Mouse (Mus musculus) small intestine, adult 2 months (tissue): ENCODE data around the gene Bmpr1b.

Experiments
- CTCF ChIP-seq: fragments of 200-500 bp; IDR thresholded peaks from 2 replicates; pipeline ENCODE4 v1.5.1; 2012; ENCODE audit warnings: low read depth, mild to moderate bottlenecking, control low read depth, inconsistent platforms, low read length, moderate library complexity, mixed read lengths; ENCODE audit not compliant: insufficient replicate concordance, insufficient read length; ENCODE audit errors: extremely low read depth
- POLR2A ChIP-seq: fragments of 200-500 bp; IDR thresholded peaks from 2 replicates; pipeline ENCODE4 v1.6.1; 2012; ENCODE audit warnings: low read depth, mild to moderate bottlenecking, control low read depth, inconsistent platforms, low read length, moderate library complexity

DNA sequence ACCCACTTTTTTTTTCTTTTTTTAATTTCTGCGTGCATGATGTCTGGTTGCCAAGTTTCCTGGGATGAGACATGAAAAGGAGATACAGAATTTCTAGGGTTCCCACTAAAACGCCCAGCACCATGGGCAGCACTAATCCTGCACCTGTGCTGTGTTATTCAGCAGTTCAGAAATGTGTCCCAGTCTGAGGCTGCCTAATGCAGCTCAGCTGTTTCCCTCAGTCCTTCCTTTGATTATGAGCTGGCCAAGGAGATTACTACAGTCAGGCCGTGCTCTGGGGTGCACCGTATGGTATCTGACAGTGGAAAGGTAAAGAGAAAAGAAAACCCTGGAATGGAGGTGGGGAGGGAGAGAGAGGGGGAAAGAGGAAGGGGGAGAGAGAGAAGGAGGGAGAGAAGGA lies 278.6 kb downstream of the Bmpr1b start:
- TF ChIP-seq CTCF, result no peak
- TF ChIP-seq POLR2A, result no peak
